Mouse (Mus musculus): ENCODE measurements around the gene Tsr3.
"Not testable (repeated sequence)": the region's sequence is repeated elsewhere in the genome, so short reads cannot be mapped to it uniquely, and the experiment has no call there.

Gene Tsr3

GRCm38 (mm10) chr17:25239695-25240636 lies at the start of gene Tsr3, which contains the start of gene Gnptg:
Gene Tsr3 (plus strand): TSS chr17:25240170.
Gene Gnptg (minus strand): TSS chr17:25240124.
- peak; percentile 91 for DNase-seq

- DNase-seq: no peak
Measured at GRCm38 (mm10) chr17:25202401-25202800, 37.6 kb upstream of the Tsr3 start.

GRCm38 (mm10) chr17:25210006-25210405 lies 30.0 kb upstream of the Tsr3 start:
- DNase-seq: no peak

GRCm38 (mm10) chr17:25210680-25211466 lies 29.1 kb upstream of the Tsr3 start:
- no peak for DNase-seq

GRCm38 (mm10) chr17:25211705-25212104 lies 28.3 kb upstream of the Tsr3 start:
- DNase-seq: no peak

GRCm38 (mm10) chr17:25215431-25215830 lies 24.5 kb upstream of the Tsr3 start:
- no peak for DNase-seq

- DNase-seq: peak; percentile 15
Measured at GRCm38 (mm10) chr17:25218967-25219366, 21.0 kb upstream of the Tsr3 start.

- peak; percentile 53 for DNase-seq
Measured at GRCm38 (mm10) chr17:25219492-25220295, 20.3 kb upstream of the Tsr3 start.

GRCm38 (mm10) chr17:25220746-25221145 lies 19.2 kb upstream of the Tsr3 start:
- DNase-seq: no peak

GRCm38 (mm10) chr17:25221821-25222503 lies 18.0 kb upstream of the Tsr3 start:
- peak; percentile 88 for DNase-seq

GRCm38 (mm10) chr17:25222504-25222940 lies 17.4 kb upstream of the Tsr3 start:
- DNase-seq: peak; percentile 69

GRCm38 (mm10) chr17:25222951-25223601 lies 16.9 kb upstream of the Tsr3 start:
- peak; percentile 43 for DNase-seq

GRCm38 (mm10) chr17:25224586-25225222 lies 15.3 kb upstream of the Tsr3 start:
- DNase-seq: peak; percentile 54

GRCm38 (mm10) chr17:25225659-25226058 lies 14.3 kb upstream of the Tsr3 start:
- DNase-seq: no peak

- DNase-seq: no peak
Measured at GRCm38 (mm10) chr17:25227991-25228390, 12.0 kb upstream of the Tsr3 start.

GRCm38 (mm10) chr17:25230014-25230655 lies 9.8 kb upstream of the Tsr3 start:
- not testable (repeated sequence) for DNase-seq

GRCm38 (mm10) chr17:25230700-25231099 lies 9.3 kb upstream of the Tsr3 start:
- DNase-seq: peak; percentile 3

GRCm38 (mm10) chr17:25231621-25232020 lies 8.3 kb upstream of the Tsr3 start:
- DNase-seq: not testable (repeated sequence)

GRCm38 (mm10) chr17:25235635-25236034 lies 4.3 kb upstream of the Tsr3 start:
- DNase-seq: no peak

GRCm38 (mm10) chr17:25243131-25243780 lies 3.3 kb downstream of the Tsr3 start:
- no peak for DNase-seq

Data from thymus, postnatal 14 days (tissue).